Mouse (Mus musculus): ENCODE results near the gene Acbd6.

DNA sequence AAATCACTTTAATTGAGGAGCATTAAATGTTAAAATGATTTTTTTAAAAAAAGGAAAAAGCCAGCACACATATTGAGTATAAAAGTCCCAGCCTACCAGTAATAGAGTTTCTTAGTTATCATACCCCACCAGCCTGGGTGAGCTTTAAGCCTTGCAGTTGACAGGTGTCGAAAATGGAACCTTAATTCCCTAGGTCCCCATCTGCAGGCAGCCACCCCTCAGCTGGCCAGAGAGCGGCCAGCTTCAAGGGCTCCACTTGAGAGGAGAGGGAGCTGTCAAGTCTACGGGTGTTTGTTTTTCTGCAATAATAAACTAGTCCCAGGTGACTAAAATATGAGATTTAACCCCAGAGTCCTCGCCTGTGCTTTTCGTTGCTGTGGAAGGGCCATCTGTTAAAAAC is 135.5 kb downstream of the Acbd6 start:
- TF ChIP-seq CTCF (IDR thresholded peaks at IDR 0.05; ENCODE audit: extremely low read depth, insufficient read length, insufficient replicate concordance, low read depth, low read length): no peak
- no peak for TF ChIP-seq POLR2A (IDR thresholded peaks at IDR 0.05; ENCODE audit: low read depth, low read length)

Data from small intestine, adult 2 months (tissue).